Mouse (Mus musculus) spleen, postnatal 0 days (tissue): ENCODE data around the gene Scml4. TPM values are rescaled to one million over a fixed set of nuclear protein-coding genes. Genes with fewer than 3 reads are reported as not detected.

Experiments
- polyA plus RNA-seq: library from polyadenylated mRNA; unstranded; fragments of >200 nt; fragmentation: Nextera tagmentation; extraction: Ambion mirVana; gene quantifications from 2 replicates; pipeline ENCODE4 v1.2.1, GENCODE M21; 2015

The Scml4 gene
- 0.51 and 0.64 TPM in 2 replicates for polyA plus RNA-seq

GRCm38 (mm10) chr10:42860159-42860911 lies at the start of gene Scml4:
Gene Scml4 (plus strand): TSS chr10:42860370.

Other genes starting within 250 kb of the Scml4 start
- 11.1 and 12.4 TPM in 2 replicates for gene Sec63, start 98.9 kb upstream of the Scml4 start, polyA plus RNA-seq